Mouse (Mus musculus) megakaryocyte, embryonic 14.5 days (primary cell): ENCODE results near the gene Parp16. TPM values are rescaled to one million over a fixed set of nuclear protein-coding genes. Genes with fewer than 3 reads are reported as not detected.

Source experiments
- H3K27me3 ChIP-seq: replicated peaks from 2 replicates; pipeline ENCODE3; 2012; ENCODE audit warnings: inconsistent platforms
- H3K36me3 ChIP-seq: replicated peaks from 2 replicates; pipeline ENCODE3; 2012; ENCODE audit warnings: low read length, inconsistent platforms, mixed read lengths
- H3K4me1 ChIP-seq: 2 replicates; pipeline ENCODE4 v1.6.1; 2012; ENCODE audit warnings: inconsistent platforms
- H3K4me3 ChIP-seq: replicated peaks from 2 replicates; pipeline ENCODE3; 2012; ENCODE audit warnings: moderate library complexity, mild to moderate bottlenecking, inconsistent platforms
- H3K9me3 ChIP-seq: 2 replicates; pipeline ENCODE4 v1.6.1; 2012; ENCODE audit warnings: inconsistent platforms
- FLI1 ChIP-seq: IDR thresholded peaks from 2 replicates; pipeline ENCODE4 v1.6.1; 2012; ENCODE audit warnings: low read length, inconsistent platforms, mixed read lengths
- GATA1 ChIP-seq: IDR thresholded peaks from 3 replicates; pipeline ENCODE4 v1.6.1; 2012; ENCODE audit warnings: mixed read lengths, low read length, inconsistent platforms, borderline replicate concordance
- polyA plus RNA-seq: library from polyadenylated mRNA; stranded (reverse); fragments of >175 nt; gene quantifications from 2 replicates; pipeline ENCODE4 v1.2.3, GENCODE M21; 2012; ENCODE audit warnings: low replicate concordance; ENCODE audit not compliant: insufficient read depth

Parp16 gene
- polyA plus RNA-seq, 1 experiment = 2.6 TPM

- no peaks in the 10 kb centered on the region for H3K36me3 ChIP-seq
- TF ChIP-seq FLI1 (no peak), GATA1 (no peak)
- peaks cover 11% of the 10 kb centered on the region for H3K4me1 ChIP-seq
- H3K27me3 ChIP-seq = peaks cover 87% of the 10 kb centered on the region
- peaks cover 8% of the 10 kb centered on the region for H3K9me3 ChIP-seq
- peak overlapping the region; percentile 84 for H3K4me3 ChIP-seq
Observed at GRCm38 (mm10) chr9:65162711-65163639, 32.2 kb upstream of the Parp16 start.

DNA sequence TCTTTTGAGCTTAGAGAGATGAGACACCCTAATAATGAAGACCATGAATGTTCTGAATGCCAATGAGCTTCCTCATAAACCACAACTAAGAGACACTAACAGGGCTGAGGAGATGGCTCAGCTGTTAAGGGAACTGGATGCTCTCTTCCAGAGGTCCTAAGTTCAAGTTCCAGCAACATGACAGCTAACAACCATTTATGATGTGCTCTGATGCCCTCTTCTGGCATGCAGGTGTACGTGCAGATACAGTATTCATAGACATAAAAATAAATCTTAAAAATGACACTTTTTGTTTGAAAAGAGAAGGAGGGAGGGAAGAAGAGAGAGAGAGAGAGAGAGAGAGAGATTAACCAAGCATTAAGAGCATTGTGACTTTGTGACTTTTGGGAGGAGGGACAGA, 30.3 kb upstream of the Parp16 start:
- Histone ChIP-seq H3K4me3 (no peak overlapping the region), H3K27me3 (peaks cover 84% of the 10 kb centered on the region), H3K4me1 (peaks cover 11% of the 10 kb centered on the region), H3K36me3 (no peaks in the 10 kb centered on the region), H3K9me3 (peaks cover 8% of the 10 kb centered on the region)
- TF ChIP-seq GATA1 (no peak), FLI1 (no peak)

DNA sequence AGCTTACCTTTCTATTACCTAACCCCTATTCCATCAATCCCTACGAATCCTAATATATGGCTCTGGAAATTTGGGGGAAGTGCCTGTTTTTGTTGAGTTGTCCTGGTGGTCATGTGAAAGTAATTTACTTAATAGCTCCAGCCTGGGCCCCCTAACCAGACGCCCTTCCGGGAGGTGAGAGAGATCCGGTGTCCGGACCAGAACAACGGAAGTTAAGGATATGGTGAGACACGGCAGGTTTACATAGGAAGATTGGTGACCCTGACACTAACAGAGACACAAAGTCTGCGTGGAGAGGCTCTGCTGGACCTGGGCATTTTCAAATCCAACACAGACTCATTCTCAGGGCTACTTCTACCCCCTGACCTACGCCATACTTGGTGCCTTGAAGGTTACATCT, 28.8 kb upstream of the Parp16 start:
- H3K27me3 ChIP-seq = peaks cover 69% of the 10 kb centered on the region
- TF ChIP-seq GATA1 = no peak
- TF ChIP-seq FLI1 = no peak

GRCm38 (mm10) chr9:65168534-65168933, 26.6 kb upstream of the Parp16 start:
- no peaks in the 10 kb centered on the region for H3K36me3 ChIP-seq
- TF ChIP-seq GATA1 (no peak), FLI1 (no peak)
- H3K27me3 ChIP-seq = peaks cover 60% of the 10 kb centered on the region
- no peaks in the 10 kb centered on the region for H3K4me1 ChIP-seq
- no peak overlapping the region for H3K4me3 ChIP-seq
- peaks cover 14% of the 10 kb centered on the region for H3K9me3 ChIP-seq

More for the DNA sequence above, 28.8 kb upstream of the Parp16 start:
- H3K36me3 ChIP-seq = no peaks in the 10 kb centered on the region
- peaks cover 8% of the 10 kb centered on the region for H3K9me3 ChIP-seq
- no peak overlapping the region for H3K4me3 ChIP-seq
- peaks cover 11% of the 10 kb centered on the region for H3K4me1 ChIP-seq

GRCm38 (mm10) chr9:65168952-65169351, 26.2 kb upstream of the Parp16 start:
- H3K4me3 ChIP-seq = no peak overlapping the region
- TF ChIP-seq FLI1 = no peak
- TF ChIP-seq GATA1 = no peak
- H3K36me3 ChIP-seq = no peaks in the 10 kb centered on the region
- peaks cover 11% of the 10 kb centered on the region for H3K9me3 ChIP-seq
- peaks cover 60% of the 10 kb centered on the region for H3K27me3 ChIP-seq
- H3K4me1 ChIP-seq = no peaks in the 10 kb centered on the region

GRCm38 (mm10) chr9:65172654-65173053, 22.5 kb upstream of the Parp16 start:
- Histone ChIP-seq H3K36me3 (no peaks in the 10 kb centered on the region), H3K4me1 (no peaks in the 10 kb centered on the region), H3K27me3 (peaks cover 60% of the 10 kb centered on the region), H3K9me3 (peaks cover 6% of the 10 kb centered on the region), H3K4me3 (no peak overlapping the region)
- TF ChIP-seq GATA1 (no peak), FLI1 (no peak)

DNA sequence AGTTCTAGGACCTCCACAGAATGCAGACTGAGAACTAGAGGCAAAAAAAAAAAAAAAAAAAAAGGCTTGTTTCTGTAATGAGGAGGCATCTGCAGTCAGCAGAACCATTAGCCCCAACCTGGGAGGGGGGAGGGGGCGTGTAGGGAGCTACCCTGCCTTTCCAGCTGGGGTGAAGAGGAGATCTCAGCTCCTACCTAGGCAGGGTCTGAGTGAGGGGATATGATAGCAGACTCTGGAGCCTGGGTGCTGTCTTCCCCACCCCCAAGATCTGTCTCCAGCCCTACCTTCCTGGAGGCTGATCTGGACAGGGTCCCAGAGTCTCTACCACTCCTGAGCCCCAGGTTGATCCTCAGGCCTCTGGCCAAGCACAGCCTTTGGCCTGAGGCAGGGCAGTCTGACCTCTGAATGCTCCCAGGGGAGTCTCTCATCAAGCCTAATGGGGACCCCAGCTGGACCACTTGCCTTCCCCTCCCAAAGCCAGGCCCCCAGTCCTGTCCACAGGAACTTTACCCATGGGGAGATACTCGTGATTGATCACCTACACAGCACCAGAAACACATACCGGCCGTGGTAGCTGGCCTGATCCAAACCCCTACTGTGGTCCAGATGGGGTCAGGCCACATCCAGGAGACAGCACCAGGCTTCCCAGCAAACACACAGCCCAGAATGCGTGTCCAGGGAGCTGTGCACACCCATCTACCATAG, 19.8 kb upstream of the Parp16 start:
- no peak overlapping the region for H3K4me3 ChIP-seq
- peaks cover 75% of the 10 kb centered on the region for H3K27me3 ChIP-seq
- H3K9me3 ChIP-seq = peaks cover 6% of the 10 kb centered on the region
- TF ChIP-seq GATA1 = no peak
- no peak for TF ChIP-seq FLI1
- H3K4me1 ChIP-seq = peaks cover 5% of the 10 kb centered on the region; the same call in 1 of the 2 replicates
- no peaks in the 10 kb centered on the region for H3K36me3 ChIP-seq

- Histone ChIP-seq H3K9me3 (peaks cover 6% of the 10 kb centered on the region), H3K36me3 (no peaks in the 10 kb centered on the region), H3K27me3 (peaks cover 82% of the 10 kb centered on the region), H3K4me3 (no peak overlapping the region), H3K4me1 (peaks cover 10% of the 10 kb centered on the region; the same call in 1 of the 2 replicates)
- TF ChIP-seq GATA1 (no peak), FLI1 (no peak)
Observed at GRCm38 (mm10) chr9:65175939-65176871, 18.9 kb upstream of the Parp16 start.

GRCm38 (mm10) chr9:65177497-65177896, 17.7 kb upstream of the Parp16 start:
- Histone ChIP-seq H3K9me3 (no peaks in the 10 kb centered on the region), H3K4me1 (peaks cover 13% of the 10 kb centered on the region; the same call in 1 of the 2 replicates), H3K27me3 (peaks cover 93% of the 10 kb centered on the region), H3K36me3 (no peaks in the 10 kb centered on the region), H3K4me3 (no peak overlapping the region)
- TF ChIP-seq GATA1 = no peak
- no peak for TF ChIP-seq FLI1
